Mouse (Mus musculus) 3134 (cell line): ENCODE measurements at regions not wholly inside any gene's neighbourhood (a gene's known extent, or its start where the extent isn't known, plus 50 kb on each side); places are given as distances from the start of the nearest gene placed in this dataset.

ENCODE experiments used
- DNase-seq: peaks from one replicate; pipeline ENCODE4 v3.0.0-alpha.2; 2011; ENCODE audit warnings: low spot score; ENCODE audit not compliant: insufficient read length; ENCODE audit errors: extremely low read depth

DNA sequence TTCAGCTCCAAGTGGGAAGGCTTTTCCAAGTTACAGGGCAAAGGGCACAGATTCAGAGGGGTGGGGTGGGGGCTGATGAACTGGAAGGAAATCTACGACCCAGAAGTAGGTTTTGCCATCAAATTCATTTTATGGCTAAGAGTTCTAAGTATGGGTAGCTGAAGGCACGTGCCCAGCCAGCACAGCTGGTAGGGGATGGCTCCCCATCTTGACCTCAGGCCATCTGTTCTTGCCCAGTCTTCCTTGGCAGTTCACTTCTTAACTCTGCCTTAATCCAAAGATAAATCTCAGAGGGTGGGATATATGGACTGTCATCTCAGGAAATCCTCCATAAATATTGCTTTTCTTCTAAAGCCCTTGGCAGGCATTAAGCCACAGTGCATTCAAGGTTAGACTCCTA, 238.3 kb downstream of the H2al1j start:
- no peak for DNase-seq

DNA sequence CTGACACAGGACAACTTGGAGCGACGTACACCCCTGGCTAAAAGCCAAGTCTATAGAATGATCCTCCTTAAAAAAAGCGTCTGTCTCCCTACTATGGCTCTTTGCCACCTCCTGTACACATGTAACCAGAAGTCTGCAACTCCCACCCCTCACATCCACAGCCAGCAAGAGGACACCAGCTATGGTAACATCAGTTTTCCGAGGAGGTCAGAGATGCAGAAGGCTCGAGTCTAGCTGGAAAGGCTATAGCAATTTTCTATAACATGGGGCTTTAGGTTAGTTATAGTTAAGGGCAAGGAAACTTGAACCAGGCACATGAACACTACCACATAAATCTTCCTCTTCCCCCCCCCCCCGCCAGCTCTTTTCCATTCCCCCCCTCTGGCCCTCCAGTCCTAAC, 240.2 kb downstream of the H2al1j start:
- no peak for DNase-seq

DNA sequence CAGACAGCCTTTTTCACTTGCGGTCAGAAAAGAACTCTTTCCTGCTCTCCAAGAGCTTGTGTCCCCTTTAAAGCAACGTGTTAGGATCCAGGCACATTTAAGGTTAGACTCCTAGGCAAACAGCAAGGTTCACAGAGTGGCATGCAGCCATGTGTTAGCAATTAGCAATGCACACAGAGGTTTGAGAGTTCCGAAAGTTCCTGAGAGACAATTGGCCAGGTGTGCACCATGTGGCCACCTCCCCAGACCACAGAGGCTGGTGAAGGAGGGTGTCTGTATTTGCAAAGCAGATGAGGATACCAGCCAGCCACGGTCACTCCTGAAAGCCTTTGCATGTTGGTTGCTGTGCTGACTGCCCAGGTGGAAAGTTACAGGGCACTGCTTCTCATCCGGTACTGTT, 240.6 kb downstream of the H2al1j start:
- DNase-seq: no peak

DNA sequence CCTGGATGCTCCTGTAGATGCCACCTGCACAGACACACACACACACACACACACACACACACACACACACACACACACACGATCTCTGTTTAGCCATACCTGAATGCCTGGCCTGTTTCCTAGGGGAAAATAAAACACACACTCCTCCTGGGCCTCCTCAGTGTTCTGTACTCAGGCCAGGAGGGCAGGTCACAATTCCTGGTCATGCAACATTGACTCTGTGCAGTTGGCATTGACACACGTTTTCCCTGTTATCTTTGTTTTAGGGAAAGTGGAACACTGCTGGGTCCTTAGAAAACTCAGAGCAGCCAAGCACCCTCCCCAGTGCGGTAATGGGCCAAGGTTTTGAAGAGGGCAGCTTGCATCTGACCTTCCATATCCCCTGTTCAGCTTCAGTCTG, 246.7 kb downstream of the H2al1j start:
- DNase-seq: no peak

DNA sequence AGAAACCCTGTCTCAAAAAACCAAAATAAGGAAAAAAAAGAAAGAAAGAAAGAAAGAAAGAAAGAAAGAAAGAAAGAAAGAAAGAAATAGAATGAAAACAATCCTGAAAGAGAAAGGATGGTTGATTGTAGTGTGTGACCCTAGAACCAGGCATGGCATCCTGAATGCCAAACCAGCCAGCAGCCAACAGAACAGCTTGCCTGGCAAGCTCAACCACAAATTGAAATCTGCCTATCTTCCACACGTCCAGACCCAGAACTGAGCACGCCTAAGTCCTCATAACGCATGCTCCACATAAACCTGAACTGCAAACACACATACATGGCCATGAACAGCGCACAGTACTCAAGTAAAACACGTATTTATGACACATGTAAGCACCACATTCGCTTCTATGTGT, 247.9 kb downstream of the H2al1j start:
- no peak for DNase-seq

DNA sequence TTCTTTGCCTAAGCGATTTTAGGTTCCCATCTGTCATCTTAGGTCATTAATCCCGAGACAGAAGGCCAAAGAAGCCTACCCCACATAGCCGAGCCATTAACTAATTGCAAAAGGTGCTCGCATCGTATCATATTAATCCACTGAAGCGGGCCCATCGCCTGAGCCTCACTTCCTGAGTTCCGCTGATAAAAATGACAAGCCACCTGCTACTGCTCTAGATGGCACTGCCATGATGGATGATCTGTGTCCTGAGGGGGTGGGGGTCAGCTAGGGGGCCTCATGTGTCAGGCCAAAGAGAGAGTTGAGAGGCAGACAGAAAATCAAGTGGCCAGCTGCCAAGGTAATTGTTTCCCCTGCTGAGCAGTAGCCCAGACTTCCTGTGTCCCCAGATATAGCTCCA, 248.7 kb downstream of the H2al1j start:
- no peak for DNase-seq

DNA sequence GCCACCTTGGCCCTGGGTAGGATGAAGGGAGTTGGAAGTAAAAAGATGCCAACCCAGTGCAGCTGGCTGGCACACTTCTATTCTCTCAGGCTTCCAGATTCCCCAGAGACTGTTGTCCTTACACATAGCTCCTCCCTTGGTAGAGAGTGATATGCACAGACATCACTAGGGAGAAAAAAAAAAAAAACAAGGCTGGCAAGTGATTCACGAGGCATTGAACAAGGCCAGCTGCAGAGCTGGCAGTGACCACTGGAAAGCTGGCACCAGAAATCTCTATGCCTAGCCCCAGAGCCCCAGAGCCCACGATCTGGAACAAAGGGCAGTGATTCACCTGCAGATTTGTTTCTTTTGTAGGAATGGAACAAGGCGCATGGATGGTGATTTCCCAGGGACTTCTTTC, 249.7 kb downstream of the H2al1j start:
- DNase-seq: peak; percentile 18

DNA sequence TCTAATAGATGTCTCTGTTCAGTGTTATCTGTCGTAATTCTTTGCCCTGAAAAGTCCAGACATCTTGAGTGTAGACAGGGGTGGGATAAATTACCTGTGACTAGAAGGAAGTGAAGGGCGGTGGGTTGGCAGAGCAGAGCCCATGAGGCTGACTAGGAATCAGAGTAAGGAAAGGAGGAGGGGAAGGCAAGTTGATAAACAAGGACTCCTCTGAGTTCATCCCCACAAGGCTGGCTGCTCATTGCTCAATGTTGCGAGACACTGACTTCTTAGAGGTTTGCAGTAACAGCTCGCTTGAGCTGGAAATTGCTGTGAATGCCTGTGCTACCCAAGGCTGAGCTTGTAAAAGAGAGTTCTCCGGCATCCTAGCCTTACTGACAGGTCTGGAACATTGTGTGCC, 257.7 kb downstream of the H2al1j start:
- no peak for DNase-seq

DNA sequence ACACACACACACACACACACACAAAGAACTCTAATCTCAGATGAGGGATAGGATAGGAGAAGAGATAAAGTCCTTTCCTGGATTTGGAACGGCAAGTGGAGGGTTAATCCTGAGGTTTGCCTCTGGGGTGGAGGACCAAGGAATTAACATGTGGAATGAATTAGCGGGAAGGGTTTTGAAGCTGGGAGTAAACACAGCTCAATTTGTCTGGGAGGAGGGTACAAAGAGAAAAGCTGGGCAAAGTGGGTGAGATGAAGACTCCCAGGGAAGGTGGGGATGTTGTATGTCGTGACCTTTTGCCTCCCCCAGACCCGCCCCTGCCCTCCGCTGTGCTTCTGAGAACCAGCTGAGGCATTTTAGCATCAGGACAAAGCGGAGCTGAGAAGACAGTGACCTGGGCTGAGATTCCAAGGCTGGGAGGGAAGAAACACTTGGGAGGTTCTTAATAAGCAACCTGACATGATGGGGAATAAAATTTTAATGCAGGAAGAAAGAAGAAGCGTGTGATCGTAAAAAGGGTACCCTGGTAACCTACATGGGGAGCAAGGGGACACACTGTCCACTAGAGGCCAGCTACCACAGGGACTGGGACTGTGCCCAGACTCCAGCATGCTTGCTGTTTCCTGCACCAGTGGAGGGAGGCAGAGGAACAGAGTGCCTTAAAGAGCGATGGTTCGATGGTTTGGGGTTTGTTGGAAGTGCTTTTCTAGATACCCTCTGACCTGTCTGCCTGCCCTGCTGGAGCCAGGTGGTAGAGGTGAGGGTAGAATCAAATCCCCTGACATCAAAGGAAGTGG, 264.0 kb downstream of the H2al1j start:
- DNase-seq: no peak

DNA sequence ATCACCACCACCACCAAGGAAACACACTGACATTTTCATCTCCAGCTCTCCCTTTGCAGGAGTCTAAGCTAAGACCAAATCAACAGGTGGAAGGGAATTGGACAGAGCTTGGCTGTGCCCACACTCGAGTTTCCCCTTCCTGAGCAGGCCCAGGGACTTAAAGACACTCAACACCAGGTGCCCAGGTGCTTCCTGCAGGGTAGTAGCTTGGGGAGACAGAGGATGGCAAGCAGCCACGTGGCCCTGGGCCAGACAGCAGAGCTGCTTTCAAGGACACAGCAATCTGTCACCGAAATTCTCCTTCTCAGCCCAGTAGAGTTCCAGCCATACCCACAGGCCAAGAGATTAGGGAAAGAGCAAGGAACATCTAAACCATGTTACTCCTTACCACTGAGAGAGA, 266.9 kb downstream of the H2al1j start:
- DNase-seq: no peak

DNA sequence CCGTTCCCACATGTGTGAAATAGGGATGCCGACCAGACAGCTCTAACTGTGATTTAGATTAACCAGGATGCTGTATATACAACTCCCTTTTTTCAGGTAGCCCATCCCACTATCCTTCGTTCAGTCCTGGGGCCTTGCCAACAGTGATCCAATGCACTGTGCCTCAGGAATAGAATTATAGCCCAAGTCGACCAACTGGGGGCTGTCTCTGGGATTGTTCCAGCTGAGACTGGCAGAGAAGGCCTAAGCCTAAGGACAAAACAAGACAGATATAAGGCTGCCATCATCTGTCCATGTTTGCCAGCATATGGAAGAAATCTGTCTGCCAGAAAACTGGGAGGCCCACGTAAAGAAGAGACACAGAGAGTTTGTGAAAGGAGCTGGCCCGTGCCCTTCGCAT, 269.9 kb downstream of the H2al1j start:
- DNase-seq: no peak

DNA sequence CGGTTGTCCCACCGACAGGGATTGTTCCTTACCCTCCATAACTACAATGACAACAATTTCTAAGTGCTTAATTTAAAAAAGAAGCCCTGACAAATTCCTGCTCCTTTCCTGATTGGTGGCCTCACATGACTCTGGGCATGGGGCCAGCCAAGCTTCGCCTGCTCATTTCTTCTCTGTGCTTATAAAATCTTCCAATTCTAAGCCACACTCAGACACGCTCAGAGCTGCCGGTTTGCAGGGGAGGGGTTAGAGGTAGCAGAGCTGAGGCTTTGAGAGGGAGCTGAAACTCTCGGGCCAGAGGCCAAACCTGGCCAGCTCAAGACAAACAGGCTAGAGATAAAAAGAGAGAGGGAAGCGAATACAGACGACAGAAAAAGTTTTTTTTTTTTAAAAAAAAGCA, 286.6 kb downstream of the H2al1j start:
- DNase-seq: no peak

DNA sequence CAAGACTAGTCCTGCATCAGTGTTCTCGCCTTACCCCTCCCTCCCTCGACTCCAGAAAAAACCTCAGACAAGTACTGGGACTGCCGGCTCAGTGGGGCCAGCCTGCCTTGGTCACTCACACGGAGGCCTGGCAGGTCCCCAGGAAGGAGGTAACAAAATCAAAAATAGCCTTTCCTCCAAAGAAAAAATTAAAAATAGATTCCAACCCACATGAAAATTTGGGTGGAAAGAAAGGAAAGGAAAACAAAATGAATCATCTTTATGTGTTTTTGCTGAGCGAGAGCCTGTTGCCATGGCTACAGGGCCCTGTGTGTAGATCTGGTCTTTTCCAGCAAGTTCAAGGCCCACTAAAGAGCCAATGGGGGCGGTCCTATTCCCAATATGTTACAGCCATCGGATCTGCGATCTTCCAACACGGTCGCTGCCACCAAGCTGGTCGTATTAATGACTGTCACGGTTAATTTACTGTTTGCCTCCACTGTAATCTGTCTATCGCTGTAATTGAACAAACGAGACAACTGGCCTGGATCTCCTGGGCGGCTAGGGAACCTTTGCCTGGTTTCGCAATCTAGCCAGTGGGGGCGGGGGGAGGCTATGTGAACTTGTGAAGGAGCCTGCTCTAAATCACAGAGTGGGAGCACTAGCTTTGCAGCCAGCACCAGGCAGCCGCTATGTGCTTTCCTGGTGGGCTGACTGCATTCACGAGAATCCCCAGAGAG, 293.6 kb downstream of the H2al1j start:
- DNase-seq: peak; percentile 10

DNA sequence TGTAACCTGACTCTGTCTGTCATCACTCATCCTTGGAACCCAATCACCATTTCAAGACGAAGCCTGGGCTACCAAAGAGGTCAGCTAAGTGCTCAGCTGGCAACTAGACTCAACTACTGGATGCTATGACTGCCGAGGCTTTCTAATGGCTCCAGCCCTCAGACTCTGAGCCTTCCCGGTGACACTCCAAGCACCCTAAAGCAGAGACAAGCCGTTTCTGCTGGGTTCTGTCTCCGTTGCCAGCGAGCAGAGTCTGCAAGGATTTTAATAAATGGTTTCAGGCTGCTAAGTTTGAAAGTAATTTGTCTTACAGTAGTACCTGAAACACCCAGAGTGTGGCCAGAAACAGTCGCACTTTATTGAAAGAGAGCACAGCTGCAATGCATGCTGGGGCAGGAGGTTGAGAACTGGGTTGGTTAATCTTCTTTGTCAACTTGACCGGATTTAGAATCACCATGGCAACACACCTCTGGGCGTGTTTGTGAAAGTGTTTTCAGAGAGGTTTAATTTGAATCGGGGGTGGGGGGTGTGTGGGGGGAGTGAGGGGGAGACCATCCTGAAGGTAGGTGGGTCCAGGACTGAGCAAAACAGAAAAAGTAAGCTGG, 298.8 kb downstream of the H2al1j start:
- DNase-seq: no peak

DNA sequence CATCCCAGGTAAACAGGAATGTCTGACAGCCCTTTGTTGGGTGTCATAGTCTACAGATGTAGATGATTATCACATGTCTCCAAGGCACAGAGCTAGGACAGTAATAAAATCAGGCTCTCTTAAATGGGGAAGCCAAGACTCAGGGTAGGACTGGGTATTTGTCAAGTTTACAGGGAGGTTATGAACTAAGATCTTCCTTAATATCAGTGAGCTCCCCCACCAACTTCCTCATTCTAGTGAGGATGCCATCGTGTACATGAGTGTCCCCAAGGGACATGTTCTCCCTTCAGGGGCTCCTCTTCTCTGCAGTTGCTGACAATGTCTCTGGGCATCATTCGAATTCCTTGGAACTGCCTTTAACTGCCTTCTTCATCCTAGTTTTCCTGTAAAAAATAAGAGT, 301.7 kb downstream of the H2al1j start:
- DNase-seq: no peak

DNA sequence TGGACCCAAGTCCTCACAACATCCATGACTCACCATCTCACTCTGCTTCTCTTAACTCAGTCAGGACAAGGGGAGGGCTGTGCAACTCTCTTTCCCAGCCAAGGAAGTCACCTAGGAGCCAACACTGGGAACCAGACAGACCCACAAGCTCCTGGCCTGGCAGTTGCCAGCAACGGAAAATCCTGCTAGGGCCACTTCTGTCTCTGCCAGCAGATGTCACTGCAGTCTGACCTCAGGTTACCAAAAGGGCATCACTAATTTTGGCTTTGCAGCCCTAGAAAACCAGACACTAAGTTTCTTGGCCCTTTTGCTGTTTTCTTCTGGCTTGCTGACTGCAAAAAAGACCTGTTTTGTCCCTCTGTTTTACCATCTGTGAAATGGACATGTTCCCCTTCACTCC, 302.3 kb downstream of the H2al1j start:
- no peak for DNase-seq

DNA sequence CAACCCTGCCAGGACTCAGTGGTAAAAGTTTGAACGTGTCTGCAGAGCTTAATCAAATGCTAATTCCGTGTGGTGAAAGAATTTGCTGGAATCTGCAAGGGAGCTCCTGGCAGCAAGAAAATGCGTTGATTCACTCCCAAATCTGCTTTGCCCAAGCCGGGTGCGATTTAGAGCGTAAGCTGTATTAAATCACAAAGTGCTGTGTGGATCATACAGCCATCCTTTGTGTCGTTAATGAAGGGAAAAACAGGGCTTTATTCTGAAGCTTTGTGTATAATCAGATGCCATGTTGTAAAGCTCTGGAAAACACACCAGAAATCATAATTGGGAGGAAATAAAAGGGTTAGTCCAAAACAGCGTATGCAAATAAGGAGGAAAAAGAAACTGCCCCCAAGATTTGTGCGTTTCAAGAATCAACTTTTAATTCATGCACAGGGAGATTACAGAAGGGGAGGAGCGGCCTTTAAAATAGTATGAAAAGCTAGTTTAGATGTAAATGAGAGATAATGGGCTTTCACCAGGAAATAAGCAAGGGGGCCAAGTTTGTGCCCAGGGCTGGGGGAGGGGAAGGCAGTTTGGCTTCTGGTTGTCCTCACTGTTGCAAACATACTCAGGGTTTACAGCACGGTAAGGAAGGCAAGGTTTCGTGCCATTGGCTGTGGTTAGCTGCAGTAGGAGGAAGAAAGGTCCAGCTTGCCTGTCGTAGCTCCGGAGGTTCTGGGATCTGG, 303.7 kb downstream of the H2al1j start:
- no peak for DNase-seq

DNA sequence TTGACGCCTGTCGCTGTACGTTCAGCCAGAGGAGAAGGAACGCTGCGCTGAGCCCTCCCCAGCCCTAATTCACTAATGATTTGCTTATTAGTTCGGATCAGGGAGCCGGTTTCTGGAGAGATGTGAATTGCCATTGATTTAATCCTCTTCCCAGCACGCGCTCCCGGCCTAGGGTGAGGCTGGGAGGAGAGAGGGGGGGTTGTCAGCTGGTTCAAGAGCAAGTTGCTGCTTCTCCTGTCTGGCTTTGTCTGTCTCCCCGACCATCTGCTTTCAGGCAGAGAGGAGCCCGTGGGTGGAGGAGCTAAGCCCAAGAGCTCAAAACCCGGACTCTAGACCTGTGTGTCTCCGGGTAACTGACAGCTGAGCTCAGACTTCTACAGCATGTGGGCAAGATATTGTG, 304.4 kb downstream of the H2al1j start:
- DNase-seq: no peak

DNA sequence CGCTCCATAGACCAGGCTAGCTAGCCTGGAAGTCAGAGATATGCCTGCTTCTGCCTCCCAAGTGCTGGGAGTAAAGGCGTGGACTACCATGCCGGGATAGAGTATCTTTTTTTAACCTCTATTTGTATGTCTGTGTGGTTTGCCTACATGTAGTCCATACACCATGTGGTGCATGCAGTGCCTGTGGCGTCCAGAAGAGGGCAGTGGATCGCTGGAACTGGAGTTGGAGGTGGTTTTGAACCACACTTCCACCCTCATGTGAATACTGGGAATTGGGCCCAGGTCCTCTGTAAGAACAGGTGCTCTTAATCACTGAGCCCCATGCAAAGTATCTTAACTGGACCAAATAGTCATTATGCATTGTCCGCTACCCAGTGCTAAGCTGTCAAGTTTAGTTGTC, 306.2 kb downstream of the H2al1j start:
- DNase-seq: no peak

DNA sequence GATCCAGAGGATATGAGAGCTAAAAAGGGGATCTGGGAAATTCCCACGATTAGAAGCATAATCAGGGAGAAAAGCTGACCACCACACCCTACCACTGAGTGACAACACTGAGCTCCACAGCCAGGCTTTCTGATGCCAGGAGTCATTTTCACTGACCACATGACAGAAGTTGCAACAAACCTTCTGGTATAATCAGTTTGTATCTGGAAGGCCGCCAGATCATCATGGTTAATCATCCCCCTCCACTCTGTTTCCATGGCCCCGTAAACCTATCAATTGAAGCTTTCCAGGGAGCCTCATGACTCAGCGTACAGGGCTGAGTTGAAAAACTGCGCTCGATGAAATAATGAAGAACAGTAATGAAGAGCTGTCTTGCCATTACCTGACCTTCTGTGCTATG, 316.9 kb downstream of the H2al1j start:
- DNase-seq: no peak
